Mouse (Mus musculus) heart, embryonic 13.5 days (tissue): ENCODE results near the gene Esp4. TPM values are rescaled to one million over a fixed set of nuclear protein-coding genes. Genes with fewer than 3 reads are reported as not detected.
"Not testable (repeated sequence)": the region's sequence is repeated elsewhere in the genome, so short reads cannot be mapped to it uniquely, and the experiment has no call there.

ENCODE experiments used
- ATAC-seq: fragments of 200-750 bp; cut with Nextera tagmentation; 2 replicates; pipeline ENCODE4 v1.8.0; 2017; ENCODE audit warnings: moderate TSS enrichment; ENCODE audit not compliant: insufficient number of reproducible peaks, low FRiP score, low TSS enrichment; ENCODE audit errors: extremely low read depth
- H3K27ac ChIP-seq: fragments of 300-500 bp; sonication (generic); replicated peaks from 2 replicates; pipeline ENCODE4 v1.5.1; 2015; ENCODE audit warnings: moderate library complexity, mild to moderate bottlenecking, inconsistent platforms
- H3K27me3 ChIP-seq: fragments of 300-500 bp; sonication (generic); replicated peaks from 2 replicates; pipeline ENCODE4 v1.6.1; 2015; ENCODE audit warnings: mild to moderate bottlenecking, inconsistent platforms
- H3K36me3 ChIP-seq: fragments of 300-500 bp; sonication (generic); 2 replicates; pipeline ENCODE4 v1.6.1; 2015; ENCODE audit warnings: mild to moderate bottlenecking, inconsistent platforms
- H3K4me1 ChIP-seq: fragments of 300-500 bp; sonication (generic); 2 replicates; pipeline ENCODE4 v1.6.1; 2015; ENCODE audit warnings: inconsistent platforms
- H3K4me2 ChIP-seq: fragments of 300-500 bp; sonication (generic); 2 replicates; pipeline ENCODE4 v1.6.1; 2015; ENCODE audit warnings: inconsistent platforms, mild to moderate bottlenecking, moderate library complexity
- H3K4me3 ChIP-seq: fragments of 300-500 bp; sonication (generic); 2 replicates; pipeline ENCODE4 v1.5.1; 2015; ENCODE audit warnings: moderate library complexity, mild to moderate bottlenecking, inconsistent platforms
- H3K9ac ChIP-seq: fragments of 300-500 bp; sonication (generic); 2 replicates; pipeline ENCODE4 v1.6.1; 2015; ENCODE audit warnings: inconsistent platforms, mild to moderate bottlenecking, moderate library complexity
- H3K9me3 ChIP-seq: fragments of 300-500 bp; sonication (generic); 2 replicates; pipeline ENCODE4 v1.6.1; 2016; ENCODE audit warnings: inconsistent platforms
- WGBS: fragments of 180-500 bp; shearing (Covaris S2); methylation state at CpG from one replicate; pipeline ENCODE4 v1.1.7; 2015; ENCODE audit warnings: mixed read lengths; 5-methylcytosine and 5-hydroxymethylcytosine counted together
- polyA plus RNA-seq: library from polyadenylated mRNA; unstranded; fragments of >200 nt; fragmentation: Nextera tagmentation; extraction: Ambion mirVana; gene quantifications from 2 replicates; pipeline ENCODE4 v1.2.1, GENCODE M21; 2015

Gene Esp4
- not detected in 2 replicates for polyA plus RNA-seq

GRCm38 (mm10) chr17:40598294-40598693 lies at the start of gene Esp4:
Gene Esp4 (plus strand): TSS chr17:40598594.
- Histone ChIP-seq H3K4me2 (no peak within 1 kb of the TSS), H3K27me3 (no peaks in the 10 kb centered on the region), H3K27ac (no peak within 1 kb of the TSS), H3K9ac (no peak within 1 kb of the TSS), H3K9me3 (no peaks in the 10 kb centered on the region), H3K4me1 (no peaks in the 10 kb centered on the region), H3K36me3 (no peaks in the 10 kb centered on the region), H3K4me3 (no peak within 1 kb of the TSS)
- no peak for ATAC-seq

- Histone ChIP-seq H3K9me3 (0 out of 2 replicates have a peak, but pooled peaks cover 4% of the 10 kb centered on the region), H3K4me3 (no peak overlapping the region), H3K27ac (no peak overlapping the region), H3K4me1 (no peaks in the 10 kb centered on the region), H3K9ac (no peak overlapping the region), H3K27me3 (no peaks in the 10 kb centered on the region), H3K36me3 (no peaks in the 10 kb centered on the region), H3K4me2 (no peak overlapping the region)
- WGBS: 70% methylated on average over 1 of the region's 1 CpGs
- ATAC-seq: no peak
Observed at GRCm38 (mm10) chr17:40553470-40553869, 44.9 kb upstream of the Esp4 start.

- Histone ChIP-seq H3K27me3 (no peaks in the 10 kb centered on the region), H3K4me2 (no peak within 1 kb of the TSS), H3K4me3 (no peak within 1 kb of the TSS), H3K36me3 (no peaks in the 10 kb centered on the region), H3K9me3 (0 out of 2 replicates have a peak, but pooled peaks cover 4% of the 10 kb centered on the region), H3K9ac (no peak within 1 kb of the TSS), H3K4me1 (no peaks in the 10 kb centered on the region), H3K27ac (no peak within 1 kb of the TSS)
- no peak for ATAC-seq
- 68% methylated on average over 5 of the region's 5 CpGs for WGBS
Observed at GRCm38 (mm10) chr17:40561207-40561606, 37.2 kb upstream of the Esp4 start, which contains the start of gene Esp6. Gene Esp6 (plus strand): TSS chr17:40561507.

- not testable (repeated sequence) for H3K27ac ChIP-seq, H3K4me1 ChIP-seq, ATAC-seq, H3K9ac ChIP-seq, H3K27me3 ChIP-seq, H3K36me3 ChIP-seq, H3K4me2 ChIP-seq, H3K9me3 ChIP-seq, H3K4me3 ChIP-seq
- WGBS: 48% methylated on average over 6 of the region's 6 CpGs
Observed at GRCm38 (mm10) chr17:40583906-40584305, 14.5 kb upstream of the Esp4 start.

- H3K9ac ChIP-seq: no peak overlapping the region
- no peak for ATAC-seq
- no peaks in the 10 kb centered on the region for H3K27me3 ChIP-seq
- no peak overlapping the region for H3K4me3 ChIP-seq
- H3K9me3 ChIP-seq: no peaks in the 10 kb centered on the region
- H3K36me3 ChIP-seq: no peaks in the 10 kb centered on the region
- no peak overlapping the region for H3K4me2 ChIP-seq
- no peaks in the 10 kb centered on the region for H3K4me1 ChIP-seq
- no peak overlapping the region for H3K27ac ChIP-seq
Observed at GRCm38 (mm10) chr17:40591297-40591696, 7.1 kb upstream of the Esp4 start.

GRCm38 (mm10) chr17:40631775-40632174 lies 33.4 kb downstream of the Esp4 start, which contains the start of gene Esp3:
Gene Esp3 (plus strand): TSS chr17:40632075.
- not testable (repeated sequence) for H3K27ac ChIP-seq, H3K9me3 ChIP-seq

More at GRCm38 (mm10) chr17:40631775-40632174, 33.4 kb downstream of the Esp4 start, which contains the start of gene Esp3:
- not testable (repeated sequence) for ATAC-seq, H3K9ac ChIP-seq, H3K4me1 ChIP-seq, H3K4me2 ChIP-seq, H3K27me3 ChIP-seq, H3K36me3 ChIP-seq, H3K4me3 ChIP-seq
- 71% methylated on average over 1 of the region's 1 CpGs for WGBS

Other genes with a start within 250 kb of the Esp4 start
- gene Esp8, start 78.6 kb upstream of the Esp4 start, polyA plus RNA-seq: not detected in 2 replicates
- gene Esp6, start 37.1 kb upstream of the Esp4 start, polyA plus RNA-seq: not detected in 2 replicates
- not detected in 2 replicates for gene Esp3, start 33.5 kb downstream of the Esp4 start, polyA plus RNA-seq
- gene Esp1, start 128.5 kb downstream of the Esp4 start, polyA plus RNA-seq: not detected in 2 replicates
- not detected in 2 replicates for gene Crisp2, start 208.4 kb downstream of the Esp4 start, polyA plus RNA-seq
- gene Rhag, start 212.5 kb downstream of the Esp4 start, polyA plus RNA-seq: 4.4 and 7.7 TPM in 2 replicates